Mouse (Mus musculus) cerebellum, postnatal 4 days (tissue): ENCODE data around the gene Senp6.
"Not testable (repeated sequence)": the region's sequence is repeated elsewhere in the genome, so short reads cannot be mapped to it uniquely, and the experiment has no call there.

Experiments
- DNase-seq, 2 experiments: peaks; one replicate each; pipeline ENCODE4 v3.0.0; 2022; ENCODE audit warnings: low spot score in 2 of 2, mixed read lengths in 1 of 2

Senp6 gene

DNA sequence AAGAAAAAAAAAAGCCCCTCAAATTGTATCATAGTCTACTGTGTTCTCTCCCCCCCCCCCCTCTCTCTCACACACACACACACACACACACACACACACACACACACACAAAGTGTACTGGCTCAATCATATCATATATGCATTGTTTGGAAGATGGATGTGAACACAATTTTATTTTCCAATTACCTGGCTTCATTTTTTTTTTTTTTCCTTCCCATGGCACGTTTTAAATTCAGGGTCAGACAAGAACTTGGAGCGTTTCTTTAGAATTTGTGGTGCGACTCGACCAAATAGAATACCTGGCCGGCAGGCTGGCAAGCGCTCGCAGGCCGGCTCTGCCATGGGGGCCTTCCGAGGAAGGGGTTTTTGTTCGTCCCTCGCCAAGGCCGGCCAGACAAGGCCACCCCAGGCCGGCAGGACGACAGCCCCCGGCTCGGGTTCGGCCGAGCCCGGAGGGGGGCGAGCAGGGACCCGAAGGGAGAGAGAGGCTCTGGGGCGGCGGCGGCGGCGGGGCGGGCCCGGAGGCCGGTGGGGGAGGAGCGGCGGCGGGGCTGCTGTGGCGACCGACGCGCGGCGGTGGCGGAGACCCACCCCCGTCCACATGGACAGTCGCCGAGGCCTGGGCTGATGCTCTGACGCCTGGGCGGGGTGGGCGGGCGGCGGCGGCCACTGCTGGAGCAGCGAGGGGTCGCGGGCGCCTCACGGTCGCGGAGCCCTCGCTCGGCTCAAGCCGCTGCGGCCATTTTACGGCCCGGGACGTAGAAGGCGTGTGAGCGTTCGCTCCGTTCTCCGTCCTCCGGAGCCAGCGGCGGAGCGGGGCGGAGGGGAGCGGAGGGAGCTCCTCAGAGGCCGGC lies at the start of gene Senp6:
Gene Senp6, plus strand, starts transcription at position 537 of the 854 bp plus-strand sequence.
- DNase-seq, result peak in 1 of 2 experiments; percentile 48

DNA sequence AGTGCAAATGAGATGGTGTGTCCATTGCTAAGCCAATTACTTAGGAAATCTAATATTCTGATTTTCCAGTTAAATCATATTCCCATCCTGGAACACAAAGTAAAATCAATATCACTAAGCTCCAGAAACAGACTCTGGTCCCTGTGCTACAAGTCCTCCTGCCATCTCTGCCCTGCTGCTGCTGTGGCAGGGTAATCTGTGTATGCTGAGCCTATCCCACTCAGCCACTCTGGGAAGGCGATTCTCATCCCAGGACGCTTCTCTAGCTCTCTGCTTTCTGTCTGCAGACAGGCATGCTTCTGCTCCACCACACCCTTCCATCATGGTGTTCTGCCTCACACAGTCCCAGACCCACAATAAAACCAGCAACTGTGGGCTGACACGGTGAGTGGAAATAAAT lies 46.3 kb upstream of the Senp6 start:
- DNase-seq, result no peak

DNA sequence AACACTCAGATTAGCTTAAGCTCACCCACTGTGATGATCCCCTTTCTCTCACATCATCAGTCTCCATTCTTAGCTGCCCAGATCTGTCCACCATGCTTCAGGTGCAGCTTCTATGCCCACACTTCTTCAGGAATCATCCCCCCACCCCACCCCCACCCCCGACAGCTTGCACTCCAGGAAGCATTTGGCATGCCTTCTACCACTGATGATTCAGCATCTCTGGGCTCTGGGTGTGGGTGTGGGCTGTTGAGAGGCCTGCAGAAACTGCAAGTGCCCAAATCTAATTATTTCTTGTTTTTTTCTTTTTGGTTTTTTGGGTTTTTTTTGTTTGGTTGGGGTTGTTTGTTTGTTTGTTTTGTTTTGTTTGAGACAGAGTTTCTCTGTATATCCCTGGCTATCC lies 45.1 kb upstream of the Senp6 start:
- DNase-seq, result no peak

DNA sequence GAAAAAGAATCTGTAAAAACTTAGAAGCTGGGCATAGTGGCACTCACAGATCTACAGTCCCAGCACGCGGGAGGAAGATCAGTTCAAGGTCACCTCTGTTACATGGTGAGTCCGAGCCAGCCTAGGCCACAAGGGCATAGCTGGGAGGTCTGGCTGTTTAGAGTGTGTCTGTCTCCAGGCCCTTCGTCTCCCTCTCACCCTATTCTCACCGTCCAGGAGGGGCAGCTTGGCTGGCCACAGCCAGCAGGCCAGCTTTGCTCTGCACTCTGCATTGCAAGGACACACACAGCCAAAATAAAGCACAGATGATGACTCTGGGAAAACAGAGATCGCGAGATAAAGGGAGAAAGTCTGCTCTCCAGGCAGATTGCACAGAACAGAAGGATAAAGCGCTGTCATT lies 43.9 kb upstream of the Senp6 start:
- DNase-seq, result no peak

DNA sequence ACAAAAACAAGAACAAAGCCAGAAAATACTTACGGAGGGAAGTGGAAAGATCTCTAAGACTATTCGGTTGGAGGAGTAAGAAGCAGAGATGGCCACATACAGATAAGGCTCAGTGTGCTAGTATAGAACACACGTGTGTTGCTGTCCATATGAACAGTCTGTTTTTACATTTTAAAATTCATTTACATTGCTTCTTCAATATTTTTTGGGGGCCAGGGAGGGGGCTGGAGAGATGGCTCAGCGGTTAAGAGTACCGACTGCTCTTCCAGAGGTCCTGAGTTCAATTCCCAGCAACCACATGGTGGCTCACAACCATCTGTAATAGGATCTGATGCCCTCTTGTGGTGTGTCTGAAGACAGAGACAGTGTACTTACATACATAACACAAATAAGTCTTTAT lies 41.4 kb upstream of the Senp6 start:
- not testable (repeated sequence) for DNase-seq

DNA sequence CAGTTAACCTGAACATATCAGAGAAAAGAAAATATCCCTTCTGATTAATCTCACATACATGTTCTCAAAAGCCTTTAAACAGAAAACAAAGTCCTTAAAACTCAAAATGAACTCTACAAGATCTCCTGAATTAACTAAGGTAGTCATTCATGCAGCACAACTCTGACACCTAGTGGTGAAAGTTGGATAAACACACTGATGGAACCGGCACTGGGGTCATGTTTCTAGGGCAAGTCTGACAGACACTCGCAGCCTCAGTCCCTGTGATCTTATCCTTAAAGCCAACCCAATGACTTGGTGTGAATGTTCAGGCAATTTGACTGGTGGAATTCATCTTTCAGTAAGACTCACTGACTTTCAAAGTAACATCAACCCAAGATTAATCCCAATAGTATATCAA lies 40.7 kb upstream of the Senp6 start:
- DNase-seq, result peak in 1 of 2 experiments; percentile 55

DNA sequence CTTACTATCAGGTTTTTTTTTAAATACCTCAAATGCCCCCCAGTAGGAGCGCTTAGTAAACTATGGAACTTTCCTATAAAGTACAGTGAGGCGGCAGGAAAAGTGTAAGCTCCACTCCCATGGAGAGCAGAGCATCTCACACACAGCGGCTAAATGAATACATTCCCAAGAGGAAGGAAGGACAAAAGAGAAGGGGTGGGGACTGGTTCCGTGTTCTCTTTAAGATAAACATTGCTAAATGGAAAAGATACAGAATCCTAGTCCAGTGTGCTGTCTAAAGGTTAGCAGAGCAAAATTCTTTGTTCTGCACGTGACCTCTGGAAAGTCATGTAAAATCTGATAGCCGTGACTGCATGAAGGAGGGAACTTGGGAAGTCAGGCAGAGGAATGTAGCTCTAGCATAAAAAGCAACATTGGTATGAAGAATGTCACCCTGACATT lies 40.1 kb upstream of the Senp6 start:
- DNase-seq, result no peak

DNA sequence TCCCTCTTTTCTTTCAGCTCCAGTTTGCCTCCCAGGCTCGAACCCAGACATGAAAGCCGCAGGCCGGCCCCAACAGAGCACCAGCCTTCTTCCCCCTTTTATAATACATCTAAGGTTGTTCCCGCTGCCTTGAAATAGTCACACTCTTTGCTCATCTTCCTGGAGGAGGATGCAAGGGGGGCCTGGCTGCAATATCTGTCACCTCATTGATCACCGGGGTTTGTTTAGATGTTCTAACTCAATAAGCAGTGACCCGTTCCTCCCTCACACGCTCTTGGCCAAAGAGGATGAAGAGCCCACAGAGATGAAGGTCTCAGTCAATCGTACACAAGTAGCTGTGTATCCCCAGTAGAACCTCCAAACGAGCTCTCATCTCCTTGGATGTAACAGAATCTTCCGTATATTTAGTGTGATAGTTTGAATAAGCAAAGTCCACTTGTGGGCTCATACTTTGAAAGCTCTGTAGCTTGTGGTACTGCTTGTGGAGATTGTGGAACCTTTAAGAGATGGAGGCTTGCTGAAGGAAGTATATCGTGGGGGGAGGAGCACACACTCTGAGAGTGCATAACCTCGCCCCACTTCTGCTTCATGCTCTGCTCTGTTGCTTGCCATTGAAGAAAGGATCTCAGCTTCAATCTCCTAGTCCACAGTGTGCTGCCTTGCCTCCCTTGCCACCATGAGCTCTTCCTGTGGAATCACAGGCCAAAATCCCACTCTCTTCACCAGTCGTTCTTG lies 29.3 kb upstream of the Senp6 start:
- DNase-seq, result no peak

DNA sequence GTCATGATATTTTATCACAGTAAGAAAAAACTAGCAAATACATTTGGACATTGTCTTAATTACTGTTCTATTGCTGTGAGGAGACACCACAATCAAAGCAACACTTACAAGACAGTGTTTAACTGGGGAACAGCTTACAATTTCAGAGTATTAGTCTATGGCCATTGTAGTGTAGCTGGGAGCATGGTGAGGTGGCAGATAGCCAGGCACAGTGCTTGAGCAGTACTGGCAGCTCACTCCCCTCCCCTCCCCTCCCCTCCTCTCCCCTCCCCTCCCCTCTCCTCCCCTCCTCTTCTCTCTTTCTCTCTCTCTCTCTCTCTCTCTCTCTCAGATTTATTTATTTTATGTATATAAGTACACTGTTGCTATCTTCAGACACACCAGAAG lies 28.7 kb upstream of the Senp6 start:
- DNase-seq, result no peak

DNA sequence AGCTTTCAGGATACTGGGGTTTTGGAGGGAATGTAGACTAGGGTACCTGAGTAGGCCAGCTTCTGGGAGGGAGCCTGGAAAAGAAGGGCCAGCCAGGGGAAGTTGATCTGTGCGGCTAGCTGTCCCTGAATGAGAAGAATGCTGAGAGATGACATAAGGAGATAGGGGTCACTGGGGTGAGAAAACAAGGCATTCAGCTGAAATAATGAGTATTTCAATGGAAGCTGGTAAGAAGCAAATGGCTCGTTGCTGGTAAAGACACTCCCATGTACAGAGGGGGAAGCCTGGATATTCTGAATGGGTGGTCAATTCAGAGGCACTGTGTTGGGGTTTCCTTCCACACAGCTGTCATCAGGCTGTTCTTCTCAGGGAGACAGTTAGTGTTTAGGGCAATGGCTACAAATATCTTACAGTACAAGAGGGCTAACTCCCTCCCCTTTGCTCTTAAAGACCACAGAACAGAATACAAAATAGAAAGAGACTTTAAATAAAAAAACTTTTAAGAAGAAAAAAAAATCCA lies 27.3 kb upstream of the Senp6 start:
- no peak for DNase-seq

DNA sequence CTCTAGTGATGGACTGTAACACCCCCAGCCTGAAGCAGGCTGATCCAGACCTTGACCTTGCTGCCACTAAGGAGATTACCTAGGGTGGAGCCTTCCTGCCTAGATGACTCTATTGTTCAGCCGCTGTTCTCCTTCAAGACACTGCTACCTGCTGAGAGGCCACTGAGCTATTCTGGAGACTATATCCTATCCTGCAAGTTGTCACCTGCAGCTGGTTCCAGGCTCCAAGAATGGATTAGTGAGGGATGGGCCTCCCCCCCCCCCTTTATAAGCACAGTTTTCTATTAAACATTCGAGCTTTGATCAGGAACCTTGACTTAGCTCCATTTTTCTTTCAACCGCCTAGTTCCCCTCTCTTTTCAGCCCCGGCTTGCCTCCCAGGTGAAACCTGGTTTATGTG lies 22.4 kb upstream of the Senp6 start:
- not testable (repeated sequence) for DNase-seq

DNA sequence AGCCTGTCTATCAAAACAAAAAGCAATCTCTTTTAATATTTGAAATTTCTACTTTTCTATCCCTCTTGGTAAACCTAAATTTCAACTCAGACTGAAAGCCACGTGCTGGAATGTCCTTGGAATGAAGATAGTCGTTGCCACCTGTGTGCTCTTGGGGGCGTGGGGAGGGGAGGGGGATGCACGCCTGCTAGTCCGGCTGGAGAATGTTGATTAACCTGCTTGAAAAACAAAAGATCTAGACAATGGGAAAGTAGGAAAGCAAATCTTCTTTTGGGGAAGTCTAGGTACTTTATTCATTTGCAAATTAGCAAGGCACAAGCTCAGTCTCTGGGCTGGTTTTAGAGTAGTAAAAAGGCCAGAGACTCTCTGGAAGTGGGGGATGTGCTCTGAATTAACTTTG lies 17.4 kb upstream of the Senp6 start:
- not testable (repeated sequence) for DNase-seq

DNA sequence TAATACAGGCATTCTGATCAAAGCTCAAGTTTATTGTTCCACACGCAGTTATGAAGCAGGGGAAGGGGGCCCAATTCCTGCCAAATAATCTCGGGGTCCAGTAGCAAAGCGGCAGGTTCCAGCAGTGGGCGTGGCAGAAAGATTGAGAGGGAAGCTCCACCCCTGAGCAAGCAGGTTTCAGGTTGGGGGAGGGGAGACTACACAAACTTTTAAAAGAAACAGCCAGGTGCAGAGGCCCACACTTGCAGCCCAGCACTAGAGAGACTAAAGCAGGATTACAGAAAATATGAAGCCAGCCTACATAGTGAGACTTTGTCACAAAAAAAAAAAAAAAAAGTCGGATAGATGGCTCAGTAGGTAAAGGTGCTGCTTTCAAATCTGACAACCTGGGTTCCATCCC lies 13.8 kb upstream of the Senp6 start:
- no peak for DNase-seq

DNA sequence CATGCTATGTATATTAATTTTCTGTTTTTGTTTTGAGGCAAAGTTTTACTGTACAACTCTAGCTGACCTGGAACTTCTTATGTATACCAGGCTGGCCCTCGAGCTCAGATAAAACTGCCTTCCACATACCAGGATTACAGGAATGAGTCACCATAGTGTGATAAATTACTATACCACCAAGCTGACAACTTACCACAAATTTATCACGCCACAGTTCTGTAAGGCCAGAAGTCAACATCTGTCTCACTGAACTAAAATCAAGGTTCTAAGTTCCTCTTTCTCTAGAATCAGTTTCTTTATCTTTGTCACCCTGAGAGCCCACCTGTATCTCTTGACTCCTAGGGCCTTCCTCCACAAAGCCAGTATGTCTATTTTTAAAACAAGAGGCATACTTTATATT lies 9.0 kb upstream of the Senp6 start:
- DNase-seq, result no peak

DNA sequence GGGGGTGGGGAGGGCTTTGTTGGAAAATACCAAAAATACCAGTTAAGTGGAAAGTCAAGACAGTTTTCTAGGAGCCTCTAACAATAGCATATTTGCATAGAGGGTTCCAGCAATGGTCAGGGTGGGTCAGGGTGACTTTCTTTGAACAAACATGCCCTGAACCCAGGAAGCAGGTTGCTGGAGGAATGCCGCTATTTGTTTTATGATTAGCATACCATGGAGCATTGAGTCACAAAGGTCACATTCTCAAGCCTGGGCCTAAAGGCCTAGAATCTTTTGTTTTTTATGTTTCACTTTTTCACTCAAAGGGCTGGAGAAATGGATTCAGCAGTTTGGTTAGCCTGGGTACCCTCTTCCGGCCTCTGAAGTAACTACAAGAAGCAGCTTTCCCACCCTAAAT lies 1.2 kb upstream of the Senp6 start:
- DNase-seq, result not testable (repeated sequence)

DNA sequence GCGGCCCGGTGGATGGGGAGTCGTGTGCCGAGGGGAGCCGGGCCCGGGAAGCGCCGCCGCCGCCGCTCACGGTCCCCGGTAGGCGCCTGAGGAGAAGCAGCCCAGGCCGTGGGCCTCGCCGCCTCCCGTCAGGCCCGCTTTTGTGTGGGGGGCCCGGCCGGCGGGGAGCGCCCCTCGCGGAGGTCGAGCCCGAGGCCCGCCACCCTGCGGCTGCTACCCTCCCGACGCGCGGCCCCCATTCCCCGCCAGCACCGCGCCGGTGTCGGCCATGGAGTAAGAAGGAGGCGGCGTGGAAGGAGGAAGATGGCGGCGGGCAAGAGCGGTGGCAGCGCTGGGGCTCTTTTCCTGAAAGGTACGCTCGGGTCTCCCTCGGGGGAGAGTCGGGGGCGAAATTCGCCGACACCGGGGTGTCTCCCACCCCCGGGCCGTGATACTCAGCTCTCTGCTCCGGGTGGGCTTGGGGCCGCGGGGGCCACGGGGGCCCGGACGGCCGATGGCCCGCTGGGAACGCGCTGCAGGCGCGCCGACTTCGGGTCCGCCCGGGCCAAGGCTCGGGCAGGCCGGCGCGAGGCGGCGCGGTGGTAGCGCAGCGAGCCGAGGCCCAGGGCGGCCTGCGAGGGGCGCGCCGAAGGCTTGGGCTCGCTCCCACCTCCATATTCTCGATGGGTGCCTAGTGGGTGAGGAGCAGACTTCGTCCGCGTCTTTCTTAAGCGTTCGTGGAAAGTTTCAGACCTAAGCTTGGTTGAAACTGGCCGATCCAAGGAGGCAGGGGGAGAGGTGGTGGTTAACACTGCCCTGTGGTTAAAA lies 721 bp downstream of the Senp6 start:
- peak; percentile 26 to 73 for DNase-seq

DNA sequence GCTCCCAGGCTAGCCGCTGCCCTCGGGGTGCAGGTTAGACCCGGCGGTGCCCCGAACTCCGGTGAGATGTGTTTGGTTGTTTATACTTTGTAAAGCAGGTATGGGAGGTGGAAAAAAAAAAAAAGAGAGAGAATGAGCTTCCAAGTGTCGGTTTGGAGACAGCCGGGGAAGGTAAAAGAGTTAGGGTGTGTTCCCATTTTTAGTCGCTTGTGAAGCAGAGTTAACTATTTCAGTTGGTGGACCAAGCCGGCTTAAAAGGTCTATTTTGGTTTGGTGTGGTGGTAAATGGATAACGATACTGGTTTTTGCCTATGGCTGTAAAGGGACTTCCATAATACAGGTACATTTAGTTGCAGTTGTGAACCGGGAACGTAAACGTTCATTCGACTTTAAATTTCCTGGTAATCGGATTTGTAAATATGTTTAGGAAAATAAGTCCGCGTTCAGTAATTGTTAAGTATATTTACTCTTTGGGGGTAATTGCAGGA lies 1.4 kb downstream of the Senp6 start:
- no peak for DNase-seq

DNA sequence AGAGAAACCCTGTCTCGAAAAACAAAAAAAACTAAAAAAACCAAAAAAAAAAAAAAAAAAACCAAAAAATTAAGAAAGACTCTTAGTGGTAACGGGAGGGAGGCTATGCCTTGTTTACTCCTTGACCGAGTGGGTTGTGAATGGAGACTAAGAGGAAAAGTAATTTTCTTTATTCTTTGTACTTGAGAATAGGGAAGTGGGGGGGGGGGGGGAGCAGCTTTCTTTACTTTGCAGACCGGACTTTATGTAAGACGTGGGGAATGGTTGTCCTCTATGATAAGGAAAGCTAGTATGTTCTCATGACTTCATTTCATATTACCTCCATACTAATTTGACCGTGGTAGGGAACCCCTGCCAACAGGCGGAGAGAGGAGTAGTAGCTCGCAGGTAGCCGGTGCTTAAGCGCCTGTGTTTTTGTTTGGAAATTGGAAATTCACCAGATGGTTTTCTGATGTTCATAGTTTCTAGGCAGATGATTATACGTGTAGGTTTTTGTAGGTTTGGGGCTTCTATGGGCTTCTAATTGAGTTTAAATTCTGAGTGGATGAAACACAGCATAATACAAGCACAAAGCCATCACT lies 2.1 kb downstream of the Senp6 start:
- no peak for DNase-seq

DNA sequence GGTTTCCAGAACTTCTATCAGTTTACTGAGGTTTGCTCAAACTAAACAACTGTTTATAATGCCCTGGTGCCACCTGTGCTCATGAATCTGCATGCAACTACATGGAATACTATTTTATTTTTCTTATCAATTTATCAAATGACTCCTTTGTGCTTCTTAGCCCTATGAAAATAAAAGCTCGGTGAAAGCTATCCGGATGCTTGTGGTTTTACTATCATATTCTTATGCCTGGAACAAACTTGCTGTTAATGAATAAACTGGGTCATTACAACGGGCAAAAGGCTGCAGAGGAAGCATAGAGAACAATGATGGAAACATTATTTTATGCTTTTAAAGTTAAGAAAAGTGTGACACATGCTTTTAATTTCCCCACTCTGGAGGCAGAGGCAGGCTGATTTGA lies 3.3 kb downstream of the Senp6 start:
- DNase-seq, result no peak

DNA sequence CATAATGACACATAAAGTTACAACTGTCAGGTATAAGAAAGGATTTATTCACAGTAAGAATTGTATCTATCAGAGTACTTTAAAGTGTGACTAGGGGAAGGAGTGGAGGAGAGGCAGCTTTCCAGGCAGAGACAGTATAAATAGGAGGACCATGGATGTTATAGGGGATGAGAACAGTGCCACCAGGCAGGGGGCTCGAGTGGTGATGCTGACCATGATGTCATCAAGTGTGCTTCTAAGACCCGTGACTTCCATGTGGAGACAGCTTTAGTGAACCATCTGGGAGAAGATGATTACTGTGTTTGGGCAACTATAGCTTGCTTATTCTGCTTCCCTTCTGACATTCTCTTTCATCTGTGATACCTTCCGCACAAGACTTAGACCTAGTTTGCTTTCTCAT lies 4.9 kb downstream of the Senp6 start:
- DNase-seq, result no peak

DNA sequence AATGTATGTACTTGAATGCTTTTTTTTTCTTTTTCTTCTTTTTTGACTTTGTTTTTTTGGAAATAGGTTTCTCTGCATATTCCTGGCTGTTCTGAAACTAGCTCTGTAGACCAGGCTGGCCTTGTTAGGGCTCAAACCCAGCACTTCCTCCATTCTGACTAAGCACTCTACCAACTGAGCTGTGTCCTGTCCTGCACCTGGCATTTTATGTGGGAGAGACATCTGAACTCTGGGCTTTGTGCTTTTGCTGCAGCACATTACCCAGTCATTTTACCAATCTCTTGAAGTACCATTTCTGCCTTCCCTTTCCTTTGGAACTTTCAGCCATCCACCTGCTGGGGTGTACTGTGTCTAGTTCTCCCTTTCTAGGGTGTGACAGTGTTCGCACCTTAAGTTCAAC lies 7.4 kb downstream of the Senp6 start:
- DNase-seq, result no peak

DNA sequence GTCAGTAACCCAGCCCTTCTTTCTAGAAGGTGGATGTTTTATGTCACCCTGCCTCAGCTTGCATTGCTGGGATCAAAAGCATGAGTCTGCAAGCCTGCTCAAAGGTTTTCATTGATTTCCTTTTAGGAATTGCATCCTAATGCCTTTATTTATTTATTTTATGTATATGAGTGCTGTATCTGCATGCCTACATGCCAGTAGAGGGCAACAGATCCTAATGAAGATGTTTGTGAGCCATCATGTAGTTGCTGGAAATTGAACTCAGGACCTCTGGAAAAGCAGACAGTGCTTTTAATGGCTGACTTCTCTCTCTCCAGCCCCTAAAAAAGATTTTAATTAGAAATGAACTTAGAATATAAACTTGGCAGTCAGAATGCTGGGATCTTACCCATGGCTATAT lies 8.2 kb downstream of the Senp6 start:
- DNase-seq, result no peak
